Mouse (Mus musculus) small intestine, adult 2 months (tissue): ENCODE measurements at regions not wholly inside any gene's neighbourhood (a gene's known extent, or its start where the extent isn't known, plus 50 kb on each side); places are given as distances from the start of the nearest gene placed in this dataset.

ENCODE experiments used
- CTCF ChIP-seq: fragments of 200-500 bp; IDR thresholded peaks from 2 replicates; pipeline ENCODE4 v1.5.1; 2012; ENCODE audit warnings: low read depth, mild to moderate bottlenecking, control low read depth, inconsistent platforms, low read length, moderate library complexity, mixed read lengths; ENCODE audit not compliant: insufficient replicate concordance, insufficient read length; ENCODE audit errors: extremely low read depth
- POLR2A ChIP-seq: fragments of 200-500 bp; IDR thresholded peaks from 2 replicates; pipeline ENCODE4 v1.6.1; 2012; ENCODE audit warnings: low read depth, mild to moderate bottlenecking, control low read depth, inconsistent platforms, low read length, moderate library complexity

GRCm38 (mm10) chr5:149837379-149837778 lies 159.3 kb downstream of the B3glct start:
- TF ChIP-seq CTCF (no peak), POLR2A (no peak)
